In the genomic region with DNA sequence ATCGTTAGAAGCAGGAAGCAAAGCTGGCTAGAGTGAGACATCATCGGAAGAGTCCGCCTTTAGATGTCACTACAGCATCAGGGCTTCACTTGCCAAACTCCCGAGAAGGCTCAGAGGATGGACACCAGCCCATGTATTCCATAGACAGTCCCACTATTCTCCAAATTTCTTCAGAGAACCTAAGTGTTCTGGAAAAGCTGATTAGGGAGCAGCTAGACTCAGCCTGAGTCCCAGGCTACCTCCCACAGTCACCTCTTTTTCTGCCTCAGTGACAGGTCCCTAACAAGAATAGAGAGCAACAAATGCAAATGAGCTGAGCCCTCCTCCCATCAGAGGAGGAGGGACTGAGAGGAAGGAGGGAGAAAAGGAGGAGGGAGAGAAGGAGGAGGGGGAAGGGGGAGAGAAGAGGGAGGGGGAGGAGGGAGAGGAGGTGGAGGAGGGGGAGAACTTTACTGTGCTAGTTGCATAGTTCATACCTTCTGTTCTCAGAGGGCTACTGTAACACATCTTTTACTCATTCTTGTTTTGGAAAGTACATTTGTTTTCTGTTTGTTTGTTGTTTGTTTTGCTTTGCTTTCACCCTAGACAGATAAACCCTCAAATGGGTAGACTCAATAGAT, we compare ENCODE assay signal across 10 mouse cellular contexts.
A peak's percentile ranks its signal among the peaks of the same experiment; 100 is the strongest.
DNase-seq lines count a peak whose midpoint lies in the region; ATAC-seq and TF ChIP-seq lines count a peak whose summit lies in the region.
"Had no signal": no experiment of that assay in that cellular context is flagged by ENCODE, and none has a peak within 500 bp of the region (broad histone marks: within the 10 kb centered on the region; RNA-seq: fewer than 3 reads in every experiment).

No protein-coding gene starts in this region.

- TF ChIP-seq POLR2A in thymus, adult 2 months (IDR thresholded peaks at IDR 0.05; ENCODE audit: control insufficient read depth, extremely low read depth, insufficient read depth, low read length, poor library complexity), result no peak

- peak; percentile 68 for ATAC-seq in forebrain, embryonic 11.5 days (replicated peaks; ENCODE audit: low FRiP score)
- peak; percentile 61 for ATAC-seq in midbrain, embryonic 13.5 days

- no peaks in the 10 kb centered on the region for H3K9me3 ChIP-seq in forebrain, embryonic 11.5 days (ENCODE audit: control insufficient read depth, low read length)
- H3K9me3 ChIP-seq in midbrain, embryonic 13.5 days, result no peaks in the 10 kb centered on the region

- no peak overlapping the region; the same call in 1 of the 2 replicates for H3K9ac ChIP-seq in forebrain, embryonic 11.5 days (ENCODE audit: low read length)
- no peak overlapping the region for H3K9ac ChIP-seq in midbrain, embryonic 13.5 days (replicated peaks)

- DNase-seq in layer of hippocampus, adult 2 months (ENCODE audit: low spot score in 2 of 2), result peak in 1 of 2 experiments; percentile 12
- DNase-seq in layer of hippocampus, postnatal 25 days (ENCODE audit: extremely low spot score in 1 of 2, low spot score in 1 of 2), result no peak
- peak; percentile 40 for DNase-seq in brain, embryonic 18.5 days (ENCODE audit: low read depth, low spot score)
- DNase-seq in forebrain, embryonic 11.5 days (ENCODE audit: low spot score), result peak; percentile 58
- no peak for DNase-seq in thymus, adult 2 months
- DNase-seq in frontal cortex, postnatal 14 days (ENCODE audit: low spot score in 2 of 2), result no peak
- no peak for DNase-seq in urinary bladder, postnatal 4 days (ENCODE audit: low spot score in 2 of 2)
- DNase-seq: kidney, adult 11 months; liver had no signal

- H3K27ac ChIP-seq in layer of hippocampus, adult 2 months, result no peak overlapping the region
- peak overlapping the region; percentile 13; the same call in 1 of the 2 replicates for H3K27ac ChIP-seq in forebrain, embryonic 11.5 days (ENCODE audit: low read depth, low read length)
- peak overlapping the region; percentile 60 for H3K27ac ChIP-seq in midbrain, embryonic 13.5 days
- H3K27ac ChIP-seq in thymus, adult 2 months (ENCODE audit: control insufficient read depth, insufficient read depth, low read length), result no peak overlapping the region

- no peaks in the 10 kb centered on the region for H3K36me3 ChIP-seq in forebrain, embryonic 11.5 days (ENCODE audit: control insufficient read depth, insufficient read depth, low read length)
- no peaks in the 10 kb centered on the region for H3K36me3 ChIP-seq in midbrain, embryonic 13.5 days
- no peaks in the 10 kb centered on the region for H3K36me3 ChIP-seq in thymus, adult 2 months (ENCODE audit: control insufficient read depth, insufficient read depth, low read length)

- no peaks in the 10 kb centered on the region; the same call in 1 of the 2 replicates for H3K27me3 ChIP-seq in forebrain, embryonic 11.5 days (ENCODE audit: control insufficient read depth, insufficient read depth, low read length)
- no peaks in the 10 kb centered on the region for H3K27me3 ChIP-seq in midbrain, embryonic 13.5 days
- no peaks in the 10 kb centered on the region for H3K27me3 ChIP-seq in thymus, adult 2 months (ENCODE audit: control insufficient read depth, insufficient read depth, low read length)

- no peak overlapping the region for H3K4me2 ChIP-seq in forebrain, embryonic 11.5 days (ENCODE audit: low read depth, low read length, severe bottlenecking)
- 0 out of 2 replicates have a peak overlapping the region, but pooled peaks have one; percentile 1 for H3K4me2 ChIP-seq in midbrain, embryonic 13.5 days (replicated peaks)

- no peak overlapping the region for H3K4me3 ChIP-seq in layer of hippocampus, adult 2 months
- no peak overlapping the region for H3K4me3 ChIP-seq in forebrain, embryonic 11.5 days (ENCODE audit: low read depth, low read length)
- no peak overlapping the region for H3K4me3 ChIP-seq in midbrain, embryonic 13.5 days (replicated peaks)
- no peak overlapping the region for H3K4me3 ChIP-seq in thymus, adult 2 months (ENCODE audit: control insufficient read depth, insufficient read depth, low read length)

- peaks cover 14% of the 10 kb centered on the region for H3K4me1 ChIP-seq in forebrain, embryonic 11.5 days (replicated peaks; ENCODE audit: control insufficient read depth, insufficient read depth, low read length)
- H3K4me1 ChIP-seq in midbrain, embryonic 13.5 days (replicated peaks), result peaks cover 62% of the 10 kb centered on the region
- H3K4me1 ChIP-seq in thymus, adult 2 months (replicated peaks; ENCODE audit: control insufficient read depth, insufficient read depth, low read length), result no peaks in the 10 kb centered on the region

- peak; percentile 64 for TF ChIP-seq CTCF in layer of hippocampus, adult 2 months (conservative IDR thresholded peaks at IDR 0.05)
- no peak for TF ChIP-seq CTCF in thymus, adult 2 months (IDR thresholded peaks at IDR 0.05; ENCODE audit: borderline replicate concordance, control insufficient read depth, extremely low read depth, insufficient read depth, low read length, poor library complexity)

- 10% methylated on average over 4 of the region's 4 CpGs for WGBS in forebrain, embryonic 11.5 days
- 5% methylated on average over 4 of the region's 4 CpGs for WGBS in midbrain, embryonic 13.5 days
- 39% methylated on average over 4 of the region's 4 CpGs for WGBS in thymus, adult 2 months

Comparison
In these comparisons a context has a peak if more than half of its experiments do, and no peak if none do; other contexts are left out.
1. DNase-seq: peak in brain, embryonic 18.5 days (single experiment) and forebrain, embryonic 11.5 days (single experiment); none in layer of hippocampus, postnatal 25 days (0 of 2), thymus, adult 2 months (single experiment), frontal cortex, postnatal 14 days (0 of 2) and urinary bladder, postnatal 4 days (0 of 2).
2. H3K27ac ChIP-seq: peak in forebrain, embryonic 11.5 days (single experiment) and midbrain, embryonic 13.5 days (single experiment); none in layer of hippocampus, adult 2 months (single experiment) and thymus, adult 2 months (single experiment).